Mouse (Mus musculus) brain, embryonic 14.5 days (tissue): Measurements from ENCODE around the gene Hephl1. TPM values are rescaled to one million over a fixed set of nuclear protein-coding genes. Genes with fewer than 3 reads are reported as not detected.

Experiments used
- DNase-seq: peaks from one replicate; pipeline ENCODE4 v3.0.0-alpha.2; 2011; ENCODE audit warnings: low read depth
- CTCF ChIP-seq: fragments of 200-500 bp; IDR thresholded peaks from 2 replicates; pipeline ENCODE4 v1.5.1; 2012; ENCODE audit warnings: inconsistent platforms, mild to moderate bottlenecking, moderate library complexity, borderline replicate concordance; ENCODE audit not compliant: insufficient read depth, insufficient read length; ENCODE audit errors: extremely low read depth
- POLR2A ChIP-seq: fragments of 200-500 bp; IDR thresholded peaks from 2 replicates; pipeline ENCODE4 v1.6.1; 2012; ENCODE audit warnings: mild to moderate bottlenecking, inconsistent platforms, borderline replicate concordance; ENCODE audit not compliant: poor library complexity, insufficient read depth, insufficient read length, severe bottlenecking; ENCODE audit errors: extremely low read depth
- polyA plus RNA-seq: library from polyadenylated mRNA; depleted of rRNA; stranded (reverse); fragments of >200 nt; gene quantifications from 2 replicates; pipeline ENCODE4 v1.2.3, GENCODE M21; 2012

Gene Hephl1
- polyA plus RNA-seq, 1 experiment = not detected

GRCm38 (mm10) chr9:15041556-15041955 lies 70.4 kb downstream of the Hephl1 start:
- TF ChIP-seq POLR2A (no peak), CTCF (no peak)
- no peak for DNase-seq

- no peak for DNase-seq
- no peak for TF ChIP-seq POLR2A
- TF ChIP-seq CTCF = no peak
Measured at GRCm38 (mm10) chr9:15039848-15040247, 72.1 kb downstream of the Hephl1 start.

- no peak for TF ChIP-seq POLR2A
- no peak for TF ChIP-seq CTCF
- no peak for DNase-seq
Measured at GRCm38 (mm10) chr9:15037704-15038103, 74.2 kb downstream of the Hephl1 start.

- TF ChIP-seq CTCF = no peak
- TF ChIP-seq POLR2A = no peak
- no peak for DNase-seq
Measured at GRCm38 (mm10) chr9:15037237-15037636, 74.7 kb downstream of the Hephl1 start.

GRCm38 (mm10) chr9:15036807-15037206 lies 75.1 kb downstream of the Hephl1 start:
- DNase-seq = peak; percentile 54
- TF ChIP-seq CTCF (no peak), POLR2A (no peak)

- no peak for TF ChIP-seq POLR2A
- no peak for TF ChIP-seq CTCF
- no peak for DNase-seq
Measured at GRCm38 (mm10) chr9:15036405-15036804, 75.5 kb downstream of the Hephl1 start.

- no peak for TF ChIP-seq POLR2A
- no peak for TF ChIP-seq CTCF
- no peak for DNase-seq
Measured at GRCm38 (mm10) chr9:15035979-15036378, 75.9 kb downstream of the Hephl1 start.

GRCm38 (mm10) chr9:15034546-15035273 lies 77.2 kb downstream of the Hephl1 start:
- DNase-seq = no peak
- TF ChIP-seq POLR2A (no peak), CTCF (no peak)

- TF ChIP-seq CTCF (peak; percentile 62; the same call in 1 of the 2 replicates), POLR2A (no peak)
- DNase-seq = peak; percentile 41
Measured at GRCm38 (mm10) chr9:15033568-15034160, 78.2 kb downstream of the Hephl1 start.

- no peak for DNase-seq
Measured at GRCm38 (mm10) chr9:15032797-15033196, 79.1 kb downstream of the Hephl1 start.

GRCm38 (mm10) chr9:15030771-15031170 lies 81.1 kb downstream of the Hephl1 start:
- no peak for DNase-seq
- TF ChIP-seq POLR2A = no peak
- no peak for TF ChIP-seq CTCF

More at GRCm38 (mm10) chr9:15032797-15033196, 79.1 kb downstream of the Hephl1 start:
- no peak for TF ChIP-seq POLR2A
- TF ChIP-seq CTCF = no peak
